Mouse (Mus musculus) retina, embryonic 14.5 days (tissue): Measurements from ENCODE around the gene Prnd.

Experiments used
- DNase-seq: peaks from one replicate; pipeline ENCODE4 v3.0.0-alpha.2; 2015; ENCODE audit warnings: low spot score

The Prnd gene

DNA sequence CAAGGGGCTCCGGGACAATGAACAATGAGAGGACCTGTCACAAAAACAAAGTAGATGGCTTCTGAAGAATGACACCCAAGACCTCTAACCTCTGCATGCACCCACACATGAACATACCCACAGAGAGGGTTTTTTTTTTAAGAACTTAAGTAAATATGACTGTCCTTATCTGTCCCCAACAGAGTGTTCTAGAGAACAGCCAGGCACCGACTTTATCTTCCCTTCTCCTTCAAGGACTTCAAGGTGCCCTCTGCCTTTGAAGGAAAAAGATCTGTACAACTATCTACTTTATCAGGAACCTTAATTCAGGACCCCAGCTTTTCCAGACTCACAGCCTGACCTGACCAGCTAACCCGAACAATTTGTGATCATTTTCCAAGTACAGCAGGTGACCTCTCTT is 10.2 kb upstream of the Prnd start:
- no peak for DNase-seq

DNA sequence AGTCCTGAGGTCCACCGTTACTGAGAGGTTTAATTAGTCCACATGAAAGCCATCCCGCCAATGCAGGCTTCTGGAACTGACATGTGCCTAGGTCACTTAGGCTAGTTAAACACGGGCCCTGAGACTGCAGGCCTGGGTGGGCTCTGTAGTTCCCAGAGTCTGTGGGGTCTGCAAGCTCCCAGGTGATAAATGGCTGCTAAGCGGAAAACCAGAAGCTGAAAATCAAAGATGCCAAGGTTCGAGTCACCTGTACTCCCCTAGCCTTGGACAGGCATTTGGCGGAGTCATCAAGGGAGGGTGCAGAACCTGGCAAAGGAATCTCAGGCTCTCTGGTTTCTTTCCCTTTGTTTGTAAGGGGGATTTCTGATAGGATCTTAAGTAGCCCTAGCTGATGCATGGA is 9.2 kb upstream of the Prnd start:
- DNase-seq: no peak

- no peak for DNase-seq
These were observed 6.3 kb upstream of the Prnd start for GRCm38 (mm10) chr2:131944370-131944769.

DNA sequence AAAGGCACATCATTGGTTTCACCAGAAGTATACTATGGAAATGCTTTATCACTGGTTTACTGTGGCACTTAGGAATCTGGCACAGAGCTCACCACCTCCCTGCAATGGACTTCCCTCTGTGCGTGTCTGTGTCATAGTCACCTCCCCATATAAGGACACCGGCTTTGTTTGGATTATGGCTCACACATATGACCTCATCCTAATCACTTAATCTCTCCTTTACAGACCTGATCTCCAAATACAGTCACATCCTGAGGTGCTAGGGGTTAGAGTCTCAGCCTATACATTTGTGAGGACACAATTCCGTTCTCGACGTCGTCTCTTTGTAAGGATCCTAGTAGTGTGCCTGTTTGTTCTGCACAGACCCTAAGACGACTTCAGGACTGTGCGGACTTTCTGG is 5.4 kb upstream of the Prnd start:
- DNase-seq: no peak

GRCm38 (mm10) chr2:131945765-131946164 is 4.9 kb upstream of the Prnd start:
- DNase-seq: no peak

DNA sequence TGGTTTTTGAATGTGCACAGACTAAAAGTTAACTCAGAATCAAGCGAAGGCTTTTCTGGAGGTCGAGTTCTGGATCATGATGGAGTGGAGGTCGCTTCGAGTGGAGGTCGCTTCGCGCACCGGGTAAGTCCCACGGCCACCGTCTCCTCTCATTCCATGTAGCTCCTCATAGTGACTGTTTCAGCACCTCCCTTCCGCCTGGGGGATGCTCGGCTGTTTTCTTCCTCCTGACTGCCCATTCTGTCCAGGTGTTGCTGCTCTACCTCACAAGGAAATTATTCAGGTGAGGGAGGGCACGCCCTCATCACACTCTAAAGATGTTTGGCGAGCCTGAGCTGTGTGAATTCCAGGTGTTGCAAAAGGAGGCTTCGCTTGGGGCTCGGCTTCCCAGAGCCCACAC is 4.3 kb upstream of the Prnd start:
- DNase-seq: no peak

- no peak for DNase-seq
These were observed 2.5 kb upstream of the Prnd start for GRCm38 (mm10) chr2:131948156-131948555.

- DNase-seq: no peak
These were observed 1.6 kb upstream of the Prnd start for GRCm38 (mm10) chr2:131948916-131949639.

- DNase-seq: peak; percentile 81
These were observed 679 bp upstream of the Prnd start for GRCm38 (mm10) chr2:131949767-131950597.

DNA sequence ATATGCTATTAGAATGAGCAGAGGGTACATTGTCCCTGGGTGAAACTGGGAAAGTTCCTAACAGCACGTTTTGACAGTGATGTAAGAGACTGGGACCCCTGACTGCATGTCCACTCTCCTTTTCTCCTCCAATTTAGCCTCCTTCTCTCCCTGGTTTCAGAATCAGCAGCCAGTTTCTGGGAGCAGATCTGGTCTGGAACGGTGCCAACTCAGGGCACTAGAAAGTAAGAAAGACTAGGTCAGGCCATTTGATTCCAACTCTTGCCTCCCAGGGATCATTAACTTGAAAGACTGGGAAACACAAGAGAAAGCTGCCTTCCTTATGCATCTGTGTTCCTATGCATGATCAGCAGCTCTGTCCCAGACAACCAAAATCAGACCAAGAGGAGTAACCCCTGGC is 1.8 kb downstream of the Prnd start:
- no peak for DNase-seq

DNA sequence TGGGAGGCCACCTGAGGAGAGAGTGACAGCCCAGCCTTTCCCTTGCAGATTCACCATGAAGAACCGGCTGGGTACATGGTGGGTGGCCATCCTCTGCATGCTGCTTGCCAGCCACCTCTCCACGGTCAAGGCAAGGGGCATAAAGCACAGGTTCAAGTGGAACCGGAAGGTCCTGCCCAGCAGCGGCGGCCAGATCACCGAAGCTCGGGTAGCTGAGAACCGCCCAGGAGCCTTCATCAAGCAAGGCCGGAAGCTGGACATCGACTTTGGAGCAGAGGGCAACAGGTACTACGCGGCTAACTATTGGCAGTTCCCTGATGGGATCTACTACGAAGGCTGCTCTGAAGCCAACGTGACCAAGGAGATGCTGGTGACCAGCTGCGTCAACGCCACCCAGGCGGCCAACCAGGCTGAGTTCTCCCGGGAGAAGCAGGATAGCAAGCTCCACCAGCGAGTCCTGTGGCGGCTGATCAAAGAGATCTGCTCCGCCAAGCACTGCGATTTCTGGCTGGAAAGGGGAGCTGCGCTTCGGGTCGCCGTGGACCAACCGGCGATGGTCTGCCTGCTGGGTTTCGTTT is 2.4 kb downstream of the Prnd start:
- DNase-seq: no peak

GRCm38 (mm10) chr2:131953711-131954110 is 3.0 kb downstream of the Prnd start:
- DNase-seq: no peak

- DNase-seq: no peak
These were observed 4.2 kb downstream of the Prnd start for GRCm38 (mm10) chr2:131954835-131955234.

DNA sequence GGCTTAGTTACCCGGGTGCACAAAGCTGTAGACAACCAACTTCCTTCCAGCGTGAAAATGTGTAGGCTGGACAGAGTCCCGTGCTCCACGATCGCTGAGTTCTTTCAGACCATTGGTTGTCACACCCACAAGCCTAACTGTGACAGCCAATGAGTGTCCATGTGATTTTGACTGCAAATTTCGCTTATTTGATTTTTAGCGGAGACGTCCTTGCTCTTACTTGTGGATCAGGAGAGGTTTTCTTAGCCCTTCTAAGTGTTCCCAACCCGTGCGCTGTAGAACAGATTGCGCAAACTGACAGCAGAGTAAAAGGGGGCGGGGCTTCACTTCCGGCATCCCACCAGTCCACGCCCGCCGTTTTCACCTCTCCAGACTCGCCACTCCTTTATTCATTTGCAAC is 4.6 kb downstream of the Prnd start:
- peak; percentile 58 for DNase-seq

- no peak for DNase-seq
These were observed 5.9 kb downstream of the Prnd start for GRCm38 (mm10) chr2:131956336-131957256.

DNA sequence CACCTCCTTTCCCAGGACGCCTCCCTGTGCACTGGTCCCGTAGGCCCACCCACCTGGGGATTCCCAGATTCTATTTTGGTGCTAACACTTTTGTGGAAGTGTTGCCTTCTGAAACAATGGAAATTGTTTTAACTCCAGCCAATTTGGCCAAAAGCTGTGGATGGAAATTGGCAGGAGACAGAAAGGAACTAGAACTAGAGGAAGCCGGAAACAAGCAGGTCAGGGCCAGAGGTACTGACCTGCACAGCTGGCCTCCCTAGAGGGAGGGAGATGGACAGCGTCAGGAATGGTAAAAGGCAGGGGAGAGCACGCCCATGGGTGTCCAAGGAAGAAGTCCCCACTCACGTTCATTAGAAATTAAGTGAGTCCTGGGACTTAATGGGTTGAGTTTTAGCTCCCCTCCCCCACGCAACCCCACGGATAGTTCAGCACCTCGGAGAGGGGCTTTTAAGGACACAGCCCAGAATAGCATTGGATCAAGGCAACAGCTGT is 7.1 kb downstream of the Prnd start:
- no peak for DNase-seq

- no peak for DNase-seq
These were observed 11.0 kb downstream of the Prnd start for GRCm38 (mm10) chr2:131961671-131962070.

DNA sequence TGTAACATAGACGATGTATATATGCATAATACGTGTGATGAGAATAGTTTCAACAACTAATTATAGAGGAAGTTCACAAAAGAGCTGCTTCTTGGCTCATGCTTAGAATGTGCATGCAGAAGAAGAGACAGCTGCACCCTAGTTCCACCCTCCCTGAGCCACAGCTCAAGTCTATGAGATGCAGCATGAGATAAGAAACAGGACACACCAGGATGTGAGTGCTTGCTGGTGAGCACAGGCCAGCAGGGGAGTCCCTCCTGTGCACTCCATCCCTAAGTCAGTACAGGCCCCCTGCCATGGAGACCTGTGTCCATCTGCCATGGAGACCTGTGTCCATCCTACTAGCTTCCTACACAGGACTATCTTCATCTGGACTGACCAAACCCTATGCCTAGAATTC is 19.9 kb downstream of the Prnd start:
- no peak for DNase-seq

GRCm38 (mm10) chr2:131971098-131971497 is 20.4 kb downstream of the Prnd start:
- no peak for DNase-seq

GRCm38 (mm10) chr2:131976663-131977062 is 26.0 kb downstream of the Prnd start:
- DNase-seq: no peak

- no peak for DNase-seq
These were observed 30.2 kb downstream of the Prnd start for GRCm38 (mm10) chr2:131980866-131981265.
